Mouse (Mus musculus) retina, embryonic 14.5 days (tissue): ENCODE results near the gene Rbfox3.

Source experiments
- DNase-seq: peaks from one replicate; pipeline ENCODE4 v3.0.0-alpha.2; 2015; ENCODE audit warnings: low spot score

Rbfox3 gene

DNA sequence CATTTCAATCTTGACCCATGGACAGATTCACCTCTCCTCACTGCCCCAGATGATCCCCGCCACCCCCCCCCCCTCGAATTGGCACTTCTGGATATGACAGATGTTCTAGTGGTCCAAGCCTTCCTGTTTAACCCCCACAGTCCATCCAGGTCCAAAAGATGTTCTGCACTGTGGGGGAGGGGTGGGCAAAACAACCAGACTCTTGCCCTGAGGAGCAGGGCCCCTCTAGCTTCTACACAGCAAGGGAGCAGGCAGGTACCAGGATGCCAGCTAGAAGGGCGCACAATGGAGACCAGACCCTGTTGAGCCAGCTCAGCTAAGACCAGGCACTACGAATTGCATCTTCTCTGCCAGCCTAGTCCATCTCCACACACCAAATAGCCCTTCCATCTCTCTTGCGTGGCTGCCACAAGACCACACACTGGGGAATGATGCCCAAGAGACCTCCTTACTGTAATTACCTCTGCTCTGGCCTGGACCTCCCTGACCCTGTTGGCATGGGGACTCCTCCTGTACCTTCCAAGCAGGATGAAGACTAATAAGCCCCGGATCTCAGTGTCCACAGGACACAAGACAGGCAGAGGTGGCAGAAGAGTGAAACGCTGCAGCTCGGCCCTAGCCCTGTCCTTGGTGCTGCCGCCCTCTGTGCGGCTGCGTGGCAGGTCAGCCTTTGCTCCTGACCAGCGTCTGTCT is 5.1 kb downstream of the Rbfox3 start:
- no peak for DNase-seq

DNA sequence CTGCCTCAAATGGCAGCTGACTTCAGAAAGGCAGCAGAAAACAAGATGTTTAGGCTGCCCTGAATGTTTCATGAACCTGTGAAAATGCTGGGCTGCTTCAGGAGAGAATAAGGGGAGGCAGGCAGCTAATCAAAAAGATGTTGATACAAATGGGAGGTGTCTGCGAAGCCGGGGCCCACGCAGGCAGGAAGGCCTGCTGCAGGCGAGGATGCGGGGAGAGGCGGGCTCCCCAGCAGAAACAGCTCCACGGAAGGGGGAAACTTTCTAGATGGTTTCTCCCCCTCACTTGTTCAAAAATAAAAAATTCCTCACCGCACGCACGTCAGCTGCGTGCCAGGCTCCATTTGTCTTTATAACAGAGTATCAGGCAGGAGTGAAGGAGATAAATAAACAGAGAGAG is 5.7 kb downstream of the Rbfox3 start:
- DNase-seq, result no peak

GRCm38 (mm10) chr11:118904253-118904652 is 7.1 kb downstream of the Rbfox3 start:
- no peak for DNase-seq

DNA sequence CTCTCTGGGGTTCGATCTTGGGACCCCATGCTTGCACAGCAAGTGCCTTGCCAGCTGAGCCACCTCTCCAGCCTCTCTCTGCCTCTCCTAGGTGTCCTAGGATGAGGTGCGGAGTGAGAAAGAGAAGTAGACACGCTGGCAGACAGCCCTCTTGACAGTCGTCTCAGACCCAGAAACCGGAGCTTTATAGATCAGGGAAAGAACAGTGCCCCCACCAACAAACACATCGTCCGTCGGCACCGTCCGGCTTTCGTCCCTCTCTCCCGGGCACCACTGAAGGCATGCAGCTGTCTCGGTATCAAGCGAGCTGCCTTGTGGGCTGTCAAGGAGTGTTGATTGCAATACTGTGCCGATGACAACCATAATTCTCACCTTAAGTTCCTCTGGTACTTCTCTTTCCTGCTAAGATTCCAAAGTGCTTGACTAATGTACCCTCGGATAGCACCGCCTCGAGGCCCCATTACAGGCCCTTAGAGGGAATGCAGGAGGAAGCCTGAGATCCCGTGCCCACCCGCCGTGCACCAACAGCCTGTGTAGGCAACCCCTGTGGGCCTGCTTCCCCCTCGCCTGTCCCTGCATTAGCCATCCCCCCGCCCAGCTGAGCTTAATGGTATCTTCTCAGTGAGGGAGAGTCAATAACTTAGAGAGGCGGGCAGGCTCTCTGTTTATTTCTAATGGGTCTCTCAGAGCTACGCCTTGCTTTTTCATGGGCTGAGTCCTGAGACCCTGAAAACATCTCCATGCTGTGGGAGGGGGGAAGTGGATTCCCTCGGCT is 11.4 kb downstream of the Rbfox3 start:
- DNase-seq, result peak; percentile 52

DNA sequence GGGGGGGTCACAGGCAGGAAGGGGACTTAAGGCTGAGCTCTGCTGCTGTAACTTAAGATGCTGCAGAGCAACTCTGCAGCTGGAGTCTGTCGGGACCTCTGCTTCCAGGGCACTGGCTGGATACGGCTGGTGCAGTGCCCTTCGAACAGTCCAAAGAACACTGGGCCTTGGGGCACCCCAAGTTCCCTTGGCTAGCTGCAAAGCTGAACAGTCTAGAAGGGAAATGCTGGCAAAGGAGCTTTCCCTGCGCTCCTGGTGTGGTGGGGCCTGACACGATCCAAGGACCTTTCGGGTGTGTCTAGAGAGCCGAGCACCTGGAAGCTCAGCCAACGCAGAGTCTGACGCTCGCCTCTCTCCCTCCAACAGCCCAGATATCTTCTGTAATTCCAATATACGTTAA is 12.8 kb downstream of the Rbfox3 start:
- DNase-seq, result no peak

DNA sequence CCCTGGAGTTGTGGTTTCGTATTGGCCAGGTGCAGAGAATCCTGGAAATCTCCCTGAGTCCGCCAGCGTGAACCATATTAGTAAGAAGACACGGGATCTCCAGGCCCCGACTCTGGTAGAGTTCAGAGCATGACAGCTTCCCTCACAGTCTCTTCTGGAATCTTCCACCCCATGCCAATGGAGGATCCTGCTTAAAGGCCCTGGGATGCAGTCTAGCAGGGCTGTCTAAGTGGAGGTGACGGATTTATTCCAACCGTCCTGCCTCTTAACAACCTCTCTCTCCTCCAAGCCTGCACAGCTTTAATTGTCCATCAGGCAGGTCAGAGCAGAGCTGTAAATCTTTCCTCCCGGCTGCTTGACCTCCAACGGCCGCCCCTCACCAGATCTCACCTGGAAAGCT is 13.2 kb downstream of the Rbfox3 start:
- DNase-seq, result no peak

GRCm38 (mm10) chr11:118897114-118897841 is 14.1 kb downstream of the Rbfox3 start:
- DNase-seq, result no peak

DNA sequence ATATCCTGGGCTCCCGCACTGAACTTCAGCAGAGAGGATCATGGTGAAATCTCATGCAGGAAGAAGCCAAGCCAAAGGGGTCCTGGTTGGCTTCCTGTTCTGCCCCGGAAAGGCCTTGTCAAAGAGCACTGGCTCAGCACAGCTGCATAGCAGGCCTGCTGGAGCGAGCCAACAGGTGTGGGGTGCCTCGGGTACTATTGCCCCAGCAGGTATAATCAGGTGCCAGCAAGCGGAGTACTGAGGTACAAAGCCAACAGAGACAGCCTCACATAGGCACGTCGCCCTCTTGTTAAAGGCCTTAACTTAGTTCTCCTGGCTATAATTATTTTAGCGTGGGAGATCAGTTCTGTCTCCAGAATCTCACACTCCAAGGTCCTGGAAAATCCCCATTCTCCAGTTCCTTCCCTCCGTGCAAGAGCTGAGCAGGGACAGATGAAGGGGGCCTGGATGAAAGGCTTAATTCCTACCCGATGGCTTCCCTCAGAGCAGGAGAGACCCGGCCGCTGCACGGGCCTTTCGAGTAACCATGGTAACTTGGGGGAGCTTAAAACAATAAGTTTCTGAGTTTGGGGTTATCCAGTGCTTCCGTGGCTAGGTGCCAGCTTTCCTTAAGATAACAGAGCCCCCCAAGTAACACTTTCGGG is 15.2 kb downstream of the Rbfox3 start:
- no peak for DNase-seq

DNA sequence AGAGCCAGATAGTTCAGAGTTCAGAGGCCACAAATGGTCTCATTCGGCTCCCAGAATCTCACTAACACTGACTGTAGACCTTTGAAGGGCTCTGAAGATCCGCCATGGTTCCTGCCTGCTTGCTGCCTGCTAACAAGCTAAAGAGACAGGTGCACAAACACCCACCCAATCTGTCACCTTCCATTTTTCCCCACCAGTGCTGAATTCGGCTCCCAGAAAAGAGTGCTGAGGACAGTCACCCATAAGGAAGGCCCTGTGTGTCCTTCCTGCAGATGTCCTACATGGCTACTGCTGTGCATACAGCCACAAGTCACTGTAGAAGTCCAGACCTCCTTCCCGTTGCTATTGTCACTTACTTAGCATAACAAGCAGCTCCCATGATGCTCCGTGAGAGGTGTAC is 16.6 kb downstream of the Rbfox3 start:
- DNase-seq, result no peak

DNA sequence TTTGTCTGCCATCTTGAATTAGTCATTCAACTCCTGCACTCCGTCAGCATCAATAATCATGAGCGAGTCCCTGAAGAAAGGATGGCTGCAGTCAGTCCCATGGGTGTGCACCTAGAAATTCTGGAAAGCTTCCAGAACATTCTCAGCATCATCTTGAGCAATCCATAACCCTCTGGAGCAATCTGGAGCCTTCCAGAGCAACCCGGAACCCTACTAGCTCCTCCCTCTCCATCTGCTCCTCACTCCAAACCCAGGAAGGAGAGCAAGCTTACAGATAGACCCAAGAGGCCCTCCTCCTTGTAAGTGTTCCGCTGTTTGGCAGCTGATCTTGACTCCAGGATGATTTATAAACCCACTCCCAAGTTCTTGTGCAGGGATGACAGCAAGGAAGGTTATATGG is 17.2 kb downstream of the Rbfox3 start:
- no peak for DNase-seq

- DNase-seq, result no peak
Measured at GRCm38 (mm10) chr11:118892876-118893275, 18.5 kb downstream of the Rbfox3 start.

DNA sequence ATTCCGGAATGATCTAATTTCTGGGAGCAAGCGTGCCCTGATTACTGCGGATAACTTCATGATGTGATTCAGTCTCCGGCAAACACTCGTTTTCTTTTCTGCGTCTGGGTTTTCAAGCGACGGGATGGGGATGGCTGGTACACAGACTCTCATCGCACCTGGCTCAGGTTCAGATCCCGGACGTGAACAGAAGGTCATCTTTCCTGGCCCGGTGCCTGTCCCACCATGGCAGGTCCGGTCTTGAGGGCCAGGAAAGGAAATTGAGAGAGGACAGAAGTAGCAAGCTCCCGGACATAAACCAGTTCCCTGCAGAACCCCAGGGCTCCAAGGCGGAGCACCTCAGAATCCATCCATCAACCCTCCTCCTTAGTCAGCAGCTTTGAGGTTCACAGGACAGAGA is 19.9 kb downstream of the Rbfox3 start:
- no peak for DNase-seq

- DNase-seq, result no peak
Measured at GRCm38 (mm10) chr11:118890992-118891398, 20.4 kb downstream of the Rbfox3 start.

DNA sequence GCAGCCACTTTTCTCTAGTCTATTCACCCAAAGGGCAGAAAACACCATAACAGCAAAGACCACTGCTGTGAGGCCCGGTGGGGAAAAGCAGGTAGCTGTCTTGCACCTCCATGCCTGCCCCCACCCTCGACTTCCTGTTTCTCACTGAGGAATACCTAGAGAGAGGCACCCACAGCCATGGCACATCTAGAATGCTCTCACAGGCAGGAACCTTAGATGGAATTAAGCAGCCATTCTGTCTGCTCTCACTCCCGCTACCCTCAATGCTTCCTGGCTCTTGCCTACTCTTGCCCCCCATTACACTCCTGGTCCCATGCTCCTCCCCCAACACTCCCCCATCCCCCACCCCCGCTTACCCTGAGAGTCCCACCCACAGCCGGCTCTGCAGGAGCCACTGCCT is 20.9 kb downstream of the Rbfox3 start:
- DNase-seq, result no peak

DNA sequence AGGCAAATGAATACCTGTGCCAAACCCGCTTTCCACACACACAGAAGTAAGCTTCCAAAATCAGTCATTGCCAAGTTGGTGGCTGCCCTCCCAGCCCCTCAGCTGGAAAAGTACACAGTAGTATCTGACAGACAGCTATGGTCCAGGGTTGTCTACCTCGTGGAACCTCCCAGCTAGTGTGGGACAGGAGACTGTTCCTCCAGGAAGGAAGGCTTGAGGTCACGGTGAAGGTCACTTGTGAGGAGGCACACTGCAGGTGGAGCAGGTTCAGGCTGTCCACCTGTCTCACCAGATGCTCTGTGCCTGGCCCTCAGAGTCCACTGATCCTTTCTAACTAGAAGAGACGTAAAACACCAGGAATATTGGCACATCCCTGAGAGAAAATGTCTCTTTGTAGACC is 21.9 kb downstream of the Rbfox3 start:
- no peak for DNase-seq

GRCm38 (mm10) chr11:118888426-118888825 is 23.0 kb downstream of the Rbfox3 start:
- DNase-seq, result no peak

GRCm38 (mm10) chr11:118887206-118887605 is 24.2 kb downstream of the Rbfox3 start:
- no peak for DNase-seq

DNA sequence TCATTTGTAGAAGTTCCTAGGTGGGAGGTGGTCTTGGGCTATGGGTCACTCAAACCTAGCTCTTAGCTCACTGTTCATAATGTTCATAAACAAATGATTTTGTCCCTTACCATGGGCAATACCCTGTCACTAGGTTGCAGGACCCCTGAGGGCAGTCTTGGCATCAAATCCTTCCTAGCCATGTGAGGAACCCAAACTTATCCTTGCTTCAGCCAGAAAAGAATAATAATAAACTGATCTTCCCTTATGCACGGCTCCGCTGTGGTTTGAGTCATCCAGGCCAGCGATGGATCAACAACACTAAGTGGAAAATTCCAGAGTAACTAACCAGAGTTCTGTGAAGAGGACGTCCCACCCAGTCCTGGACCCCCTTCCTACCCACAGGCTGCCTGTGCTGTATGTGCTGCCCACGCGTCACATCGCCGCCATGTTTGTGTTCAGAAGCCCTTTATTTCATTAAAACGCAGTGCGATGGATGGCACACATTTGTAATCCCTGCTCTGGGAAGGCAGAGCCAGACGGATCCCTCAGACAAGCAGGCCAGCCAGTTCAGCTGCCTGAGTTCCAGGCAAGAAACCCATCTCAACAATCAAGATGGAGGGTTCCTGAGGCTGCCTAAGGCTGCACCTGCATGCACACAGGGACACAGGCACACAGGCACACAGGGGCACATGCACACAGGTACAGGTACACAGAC is 25.0 kb downstream of the Rbfox3 start:
- no peak for DNase-seq

DNA sequence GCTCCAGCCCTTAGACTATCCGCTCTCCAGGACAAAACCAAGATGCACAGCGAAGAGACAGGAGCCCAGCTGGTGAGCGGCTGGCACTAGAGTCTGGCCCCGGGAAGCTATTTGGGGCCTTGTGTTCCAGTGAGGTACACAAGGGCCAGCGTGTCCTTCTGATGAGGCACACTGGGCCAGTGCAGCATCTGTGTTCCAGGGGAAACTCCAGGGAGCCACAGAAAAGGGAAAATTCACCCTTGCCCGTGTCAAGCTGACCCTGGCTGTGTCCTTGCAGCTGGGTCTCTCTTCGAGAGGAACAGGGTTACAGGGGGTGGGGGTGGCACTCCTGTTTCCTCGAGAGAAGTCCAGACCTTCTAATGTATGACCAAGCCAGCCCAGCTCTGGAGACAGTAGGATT is 25.8 kb downstream of the Rbfox3 start:
- no peak for DNase-seq

- no peak for DNase-seq
Measured at GRCm38 (mm10) chr11:118885135-118885534, 26.3 kb downstream of the Rbfox3 start.

DNA sequence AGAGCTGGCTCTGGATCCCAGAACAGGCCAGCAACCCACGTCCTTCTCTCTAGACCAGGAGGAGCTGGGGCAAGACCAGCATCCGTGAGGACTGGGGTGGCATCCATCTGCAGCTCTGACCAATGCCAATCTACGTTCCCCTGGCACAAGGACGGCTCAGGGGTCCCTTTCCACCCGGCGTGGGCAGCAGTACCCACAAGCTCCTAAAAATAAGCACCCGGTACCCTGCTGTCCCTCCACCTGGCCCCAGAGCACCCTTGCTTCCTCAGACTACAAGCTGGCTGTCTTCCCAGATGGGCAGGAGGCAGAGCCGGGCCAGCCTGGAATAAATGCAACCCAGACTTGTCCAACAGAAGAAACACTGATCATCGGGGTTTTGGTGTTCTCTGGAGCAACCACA is 28.3 kb downstream of the Rbfox3 start:
- no peak for DNase-seq
